Mouse (Mus musculus): Measurements from ENCODE around the gene Xcr1. TPM values are rescaled to one million over a fixed set of nuclear protein-coding genes. Genes with fewer than 3 reads are reported as not detected.

Xcr1 gene
- polyA plus RNA-seq, 1 experiment from 2014 or later: 0.04 TPM

DNA sequence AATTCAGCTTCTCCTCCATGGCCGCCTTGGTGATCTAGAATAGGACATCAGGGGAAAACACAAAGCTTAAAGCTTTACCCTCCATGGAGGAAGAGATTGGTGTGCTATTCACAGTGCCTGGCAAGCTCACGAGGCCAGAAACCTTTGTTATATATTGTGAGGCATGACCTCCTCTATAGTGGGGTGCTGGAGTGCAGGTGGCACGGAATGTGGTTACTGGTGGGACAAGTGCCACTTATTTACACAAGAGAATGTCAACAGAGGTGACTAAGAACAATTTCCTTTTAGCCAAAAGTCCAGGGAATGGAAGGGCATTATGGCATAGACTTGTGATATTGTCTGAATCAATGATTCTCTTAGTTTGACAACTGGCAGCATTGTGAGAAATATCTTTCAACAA lies 35.2 kb downstream of the Xcr1 start:
- H3K27ac ChIP-seq (replicated peaks): peak overlapping the region; percentile 71
- no peak overlapping the region for H3K4me3 ChIP-seq (ENCODE audit: low read depth, low read length)
- no peak overlapping the region for H3K4me2 ChIP-seq (replicated peaks; ENCODE audit: low read depth)
- no peak overlapping the region for H3K9ac ChIP-seq (ENCODE audit: low read length)
- peaks cover 39% of the 10 kb centered on the region for H3K36me3 ChIP-seq (ENCODE audit: control insufficient read depth, insufficient read depth, low read length)
- no peaks in the 10 kb centered on the region for H3K27me3 ChIP-seq (ENCODE audit: control insufficient read depth, insufficient read depth, low read length)
- H3K4me1 ChIP-seq (replicated peaks; ENCODE audit: control insufficient read depth, insufficient read depth): no peaks in the 10 kb centered on the region
- TF ChIP-seq EP300 (optimal IDR thresholded peaks at IDR 0.05) (no peak), CTCF (IDR thresholded peaks at IDR 0.05; ENCODE audit: low read depth) (no peak)
- ATAC-seq (ENCODE audit: low FRiP score, low TSS enrichment): peak; percentile 90
- H3K9me3 ChIP-seq (ENCODE audit: control insufficient read depth, low read length): no peaks in the 10 kb centered on the region
- peak; percentile 50 for DNase-seq (ENCODE audit: low spot score)
- WGBS: 64% methylated on average over 3 of the region's 3 CpGs

DNA sequence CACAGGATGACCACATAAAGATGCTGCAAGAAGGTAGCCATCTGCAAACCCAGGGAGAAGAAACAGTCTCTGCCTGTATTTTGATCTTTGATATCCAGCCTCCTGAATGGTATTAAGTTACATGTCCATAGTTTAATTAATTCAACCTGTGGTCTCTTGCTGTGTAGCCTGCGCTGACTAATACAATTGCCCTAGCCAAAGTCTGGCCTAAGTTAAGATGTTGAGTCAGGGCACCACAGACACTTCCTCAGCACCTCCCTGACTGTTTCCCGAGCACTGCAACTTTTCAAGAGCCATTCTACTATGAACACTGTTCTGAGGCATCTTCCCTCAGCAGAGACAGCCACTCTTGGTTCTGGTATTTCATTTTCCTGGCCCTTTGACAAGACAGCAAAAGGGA lies 43.2 kb downstream of the Xcr1 start:
- H3K4me3 ChIP-seq (ENCODE audit: low read depth, low read length): no peak overlapping the region
- no peak overlapping the region for H3K4me2 ChIP-seq (replicated peaks; ENCODE audit: low read depth)
- ATAC-seq (ENCODE audit: low FRiP score, low TSS enrichment): no peak
- no peak overlapping the region for H3K27ac ChIP-seq (replicated peaks)
- no peaks in the 10 kb centered on the region for H3K9me3 ChIP-seq (ENCODE audit: control insufficient read depth, low read length)
- no peaks in the 10 kb centered on the region for H3K27me3 ChIP-seq (ENCODE audit: control insufficient read depth, insufficient read depth, low read length)
- H3K4me1 ChIP-seq (replicated peaks; ENCODE audit: control insufficient read depth, insufficient read depth): no peaks in the 10 kb centered on the region
- no peak for DNase-seq (ENCODE audit: low spot score)
- TF ChIP-seq EP300 (optimal IDR thresholded peaks at IDR 0.05): no peak
- H3K36me3 ChIP-seq (ENCODE audit: control insufficient read depth, insufficient read depth, low read length): peaks cover 25% of the 10 kb centered on the region
- H3K9ac ChIP-seq (ENCODE audit: low read length): no peak overlapping the region
- WGBS: 96% methylated on average over 2 of the region's 2 CpGs

DNA sequence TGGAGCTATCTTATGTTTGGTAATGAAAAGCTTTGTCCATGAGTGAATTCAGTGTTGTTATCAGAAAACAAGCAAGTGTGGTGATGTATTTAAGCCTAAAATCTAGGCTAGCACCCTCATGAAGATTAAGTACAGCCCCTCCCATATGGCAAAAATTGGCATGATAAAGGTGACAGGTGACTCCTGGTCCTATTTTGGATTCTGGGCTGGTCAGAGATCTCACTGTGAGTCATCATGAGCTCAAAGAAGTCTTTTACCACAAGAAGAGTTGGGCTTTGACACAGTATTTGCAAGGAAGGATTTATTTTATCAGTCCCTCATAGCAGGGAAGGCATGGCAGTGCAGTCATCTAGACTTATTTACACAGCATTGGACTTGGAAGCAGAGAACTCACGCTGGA lies 45.8 kb downstream of the Xcr1 start:
- TF ChIP-seq CTCF (IDR thresholded peaks at IDR 0.05; ENCODE audit: low read depth) (no peak), EP300 (optimal IDR thresholded peaks at IDR 0.05) (no peak)

DNA sequence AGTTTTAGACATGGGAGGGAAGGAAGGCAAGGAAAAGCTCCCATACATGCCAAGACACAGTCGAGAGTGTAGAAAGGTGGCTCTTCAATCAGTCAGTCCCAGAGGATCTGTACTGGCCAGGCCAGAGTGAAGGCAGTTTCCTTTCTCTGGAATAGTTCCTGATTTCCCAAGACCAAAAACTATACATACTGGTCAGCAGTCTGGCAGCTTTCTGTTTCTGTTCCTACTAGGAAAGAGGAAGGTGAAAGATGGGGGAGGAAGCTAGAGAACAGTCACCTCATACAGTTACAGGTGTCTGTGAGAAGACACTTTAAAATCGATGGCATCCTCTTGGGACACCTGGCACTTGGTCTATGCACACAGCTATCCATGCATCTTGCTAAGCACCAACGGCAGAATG lies 46.4 kb downstream of the Xcr1 start:
- Histone ChIP-seq H3K27me3 (ENCODE audit: control insufficient read depth, insufficient read depth, low read length) (no peaks in the 10 kb centered on the region), H3K27ac (replicated peaks) (no peak overlapping the region), H3K4me1 (replicated peaks; ENCODE audit: control insufficient read depth, insufficient read depth) (no peaks in the 10 kb centered on the region), H3K4me3 (ENCODE audit: low read depth, low read length) (no peak overlapping the region), H3K4me2 (replicated peaks; ENCODE audit: low read depth) (no peak overlapping the region), H3K9me3 (ENCODE audit: control insufficient read depth, low read length) (no peaks in the 10 kb centered on the region), H3K9ac (ENCODE audit: low read length) (no peak overlapping the region), H3K36me3 (ENCODE audit: control insufficient read depth, insufficient read depth, low read length) (peaks cover 19% of the 10 kb centered on the region)
- 86% methylated on average over 3 of the region's 3 CpGs for WGBS
- TF ChIP-seq EP300 (optimal IDR thresholded peaks at IDR 0.05) (no peak), CTCF (IDR thresholded peaks at IDR 0.05; ENCODE audit: low read depth) (no peak)
- no peak for ATAC-seq (ENCODE audit: low FRiP score, low TSS enrichment)
- DNase-seq (ENCODE audit: low spot score): no peak

More for the DNA sequence above, 45.8 kb downstream of the Xcr1 start:
- H3K9me3 ChIP-seq (ENCODE audit: control insufficient read depth, low read length): no peaks in the 10 kb centered on the region
- ATAC-seq (ENCODE audit: low FRiP score, low TSS enrichment) (no peak), DNase-seq (ENCODE audit: low spot score) (no peak)
- H3K4me2 ChIP-seq (replicated peaks; ENCODE audit: low read depth): no peak overlapping the region
- no peak overlapping the region for H3K9ac ChIP-seq (ENCODE audit: low read length)
- no peaks in the 10 kb centered on the region for H3K4me1 ChIP-seq (replicated peaks; ENCODE audit: control insufficient read depth, insufficient read depth)
- 56% methylated on average over 1 of the region's 1 CpGs for WGBS
- no peaks in the 10 kb centered on the region for H3K27me3 ChIP-seq (ENCODE audit: control insufficient read depth, insufficient read depth, low read length)
- H3K4me3 ChIP-seq (ENCODE audit: low read depth, low read length): no peak overlapping the region
- H3K36me3 ChIP-seq (ENCODE audit: control insufficient read depth, insufficient read depth, low read length): peaks cover 21% of the 10 kb centered on the region
- no peak overlapping the region for H3K27ac ChIP-seq (replicated peaks)

DNA sequence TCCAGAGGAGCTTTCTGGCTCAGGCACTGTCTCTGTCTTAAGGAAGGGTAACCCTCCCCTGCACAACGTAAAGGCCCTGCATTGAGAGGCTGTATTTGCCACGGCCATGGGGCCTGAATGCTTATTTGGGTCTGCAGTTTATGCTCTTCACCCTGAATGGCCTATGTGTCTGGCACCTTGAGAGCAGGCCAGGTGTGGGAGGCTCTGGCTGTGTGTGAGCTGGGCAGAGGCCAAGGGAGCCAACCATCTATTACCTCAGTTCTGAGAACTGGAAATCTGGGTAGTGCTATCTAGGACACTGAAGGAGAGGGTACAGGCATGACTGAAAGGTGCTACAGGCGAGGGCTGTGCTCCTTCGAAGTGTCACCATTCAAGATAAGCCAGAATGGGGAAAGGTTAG lies 47.0 kb downstream of the Xcr1 start:
- ATAC-seq (ENCODE audit: low FRiP score, low TSS enrichment) (no peak), DNase-seq (ENCODE audit: low spot score) (no peak)
- Histone ChIP-seq H3K9ac (ENCODE audit: low read length) (no peak overlapping the region), H3K9me3 (ENCODE audit: control insufficient read depth, low read length) (no peaks in the 10 kb centered on the region), H3K27me3 (ENCODE audit: control insufficient read depth, insufficient read depth, low read length) (no peaks in the 10 kb centered on the region), H3K4me2 (replicated peaks; ENCODE audit: low read depth) (no peak overlapping the region), H3K36me3 (ENCODE audit: control insufficient read depth, insufficient read depth, low read length) (peaks cover 21% of the 10 kb centered on the region), H3K27ac (replicated peaks) (no peak overlapping the region), H3K4me3 (ENCODE audit: low read depth, low read length) (no peak overlapping the region), H3K4me1 (replicated peaks; ENCODE audit: control insufficient read depth, insufficient read depth) (no peaks in the 10 kb centered on the region)
- 83% methylated on average over 4 of the region's 4 CpGs for WGBS
- TF ChIP-seq EP300 (optimal IDR thresholded peaks at IDR 0.05) (no peak), CTCF (IDR thresholded peaks at IDR 0.05; ENCODE audit: low read depth) (no peak)

DNA sequence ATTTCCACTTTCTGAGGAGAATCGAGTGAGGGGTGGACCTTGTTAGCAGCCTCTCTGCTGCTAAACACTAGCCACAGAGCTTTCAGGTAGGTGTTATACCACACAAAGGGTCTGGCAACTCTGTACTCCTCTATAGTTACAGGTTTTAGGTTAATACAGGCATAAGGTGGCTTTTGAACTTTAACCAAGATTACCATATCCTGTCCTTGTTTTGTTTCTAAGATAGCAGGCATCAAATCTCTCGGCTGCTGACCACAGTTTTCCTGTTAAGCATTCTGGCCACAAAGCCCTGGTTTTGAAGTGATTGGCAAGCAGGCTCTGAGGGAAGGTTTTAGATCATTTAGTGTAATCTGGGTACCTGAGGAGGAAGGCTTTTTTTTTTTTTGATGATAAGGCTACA lies 47.5 kb downstream of the Xcr1 start:
- H3K27me3 ChIP-seq (ENCODE audit: control insufficient read depth, insufficient read depth, low read length): no peaks in the 10 kb centered on the region
- H3K4me2 ChIP-seq (replicated peaks; ENCODE audit: low read depth): no peak overlapping the region
- no peak for TF ChIP-seq CTCF (IDR thresholded peaks at IDR 0.05; ENCODE audit: low read depth)
- DNase-seq (ENCODE audit: low spot score) (no peak), ATAC-seq (ENCODE audit: low FRiP score, low TSS enrichment) (no peak)
- no peaks in the 10 kb centered on the region for H3K9me3 ChIP-seq (ENCODE audit: control insufficient read depth, low read length)
- H3K4me1 ChIP-seq (replicated peaks; ENCODE audit: control insufficient read depth, insufficient read depth): no peaks in the 10 kb centered on the region
- H3K4me3 ChIP-seq (ENCODE audit: low read depth, low read length): no peak overlapping the region
- no peak overlapping the region for H3K9ac ChIP-seq (ENCODE audit: low read length)
- H3K27ac ChIP-seq (replicated peaks): no peak overlapping the region
- H3K36me3 ChIP-seq (ENCODE audit: control insufficient read depth, insufficient read depth, low read length): peaks cover 17% of the 10 kb centered on the region
- 84% methylated on average over 2 of the region's 2 CpGs for WGBS
